In the genomic region with DNA sequence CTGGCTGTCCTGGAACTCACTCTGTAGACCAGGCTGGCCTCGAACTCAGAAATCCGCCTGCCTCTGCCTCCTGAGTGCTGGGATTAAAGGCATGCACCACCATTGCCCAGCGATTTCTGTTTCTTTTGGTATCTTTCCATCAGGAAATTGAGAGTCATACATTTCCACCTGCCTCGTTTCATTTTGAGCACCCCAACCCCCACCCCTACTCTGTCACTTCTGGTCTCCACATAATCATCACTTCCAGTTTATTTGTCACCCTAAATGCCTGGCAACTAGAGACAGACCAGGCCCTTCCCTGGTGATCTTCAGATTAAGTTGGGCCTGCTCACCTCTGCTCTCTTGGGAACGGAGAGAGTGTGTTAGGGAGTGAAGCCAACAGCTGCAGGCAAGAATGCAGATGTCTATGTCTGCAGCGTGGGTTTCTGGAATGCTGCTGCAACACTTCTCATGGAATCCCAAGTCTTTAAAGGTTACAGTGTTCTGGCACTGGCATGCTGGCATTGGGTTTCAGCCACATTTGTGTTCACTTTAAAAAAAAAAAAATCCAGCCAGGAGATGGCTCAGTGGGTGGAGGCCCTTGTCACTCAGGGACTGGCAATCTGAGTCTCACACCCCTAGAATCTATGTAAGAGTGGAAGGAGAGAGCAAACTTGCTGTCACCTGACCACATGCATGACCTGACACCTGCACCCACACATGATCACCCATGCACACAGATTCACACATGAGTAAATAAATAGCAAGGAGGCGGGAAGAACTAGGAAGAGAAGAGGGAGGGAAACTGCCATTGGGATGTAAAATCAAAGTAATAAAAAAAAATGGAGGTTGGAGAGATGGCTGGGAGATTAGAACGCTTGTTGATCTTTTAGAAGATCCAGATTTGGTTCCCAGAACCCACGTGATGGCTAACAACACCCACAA, we compare ENCODE assay signal across 15 mouse cellular contexts. TPM values are rescaled to one million over a fixed set of nuclear protein-coding genes. Genes with fewer than 3 reads are reported as not detected.
DNase-seq lines count a peak whose midpoint lies in the region; ATAC-seq and TF ChIP-seq lines count a peak whose summit lies in the region.
"Had no signal": no experiment of that assay in that cellular context is flagged by ENCODE, and none has a peak within 500 bp of the region (broad histone marks: within the 10 kb centered on the region; RNA-seq: fewer than 3 reads in every experiment).

No protein-coding gene starts in this region.

- H3K4me2 ChIP-seq in heart, embryonic 14.5 days (ENCODE audit: low read length): no peak overlapping the region
- no peak overlapping the region for H3K4me2 ChIP-seq in CH12.LX (ENCODE audit: insufficient read depth, low read depth, poor library complexity, severe bottlenecking)
- H3K4me2 ChIP-seq in embryonic facial prominence, embryonic 15.5 days (replicated peaks): no peak overlapping the region
- H3K4me2 ChIP-seq: liver, embryonic 11.5 days had no signal

- H3K9ac ChIP-seq in heart, embryonic 14.5 days (ENCODE audit: low read length): no peak overlapping the region
- no peak overlapping the region for H3K9ac ChIP-seq in CH12.LX (ENCODE audit: insufficient read depth, low read depth)
- H3K9ac ChIP-seq in embryonic facial prominence, embryonic 15.5 days: no peak overlapping the region
- H3K9ac ChIP-seq: forebrain, postnatal 0 days had no signal

- ATAC-seq in heart, embryonic 14.5 days (ENCODE audit: insufficient number of reproducible peaks, insufficient read depth, low FRiP score, low read depth): peak; percentile 50; the same call in 1 of the 2 replicates
- no peak for ATAC-seq in embryonic facial prominence, embryonic 15.5 days (ENCODE audit: insufficient number of reproducible peaks, low FRiP score, low TSS enrichment, low read depth)
- ATAC-seq: forebrain, postnatal 0 days; inflammation-experienced regulatory T-cells, adult 6 months had no signal

- no peaks in the 10 kb centered on the region for H3K27me3 ChIP-seq in heart, embryonic 14.5 days (ENCODE audit: control insufficient read depth, insufficient read depth, low read length)
- no peaks in the 10 kb centered on the region for H3K27me3 ChIP-seq in CH12.LX (replicated peaks)
- no peaks in the 10 kb centered on the region for H3K27me3 ChIP-seq in embryonic facial prominence, embryonic 15.5 days

- TF ChIP-seq RAD21 in CH12.LX (IDR thresholded peaks at IDR 0.05; ENCODE audit: low read depth, low read length): no peak

- WGBS in heart, embryonic 14.5 days: 54% methylated on average over 8 of the region's 9 CpGs
- WGBS in embryonic facial prominence, embryonic 15.5 days: 58% methylated on average over 9 of the region's 9 CpGs

- dilution Hi-C loops in CH12.LX (cut with MboI; ENCODE audit: extremely low pct_ligation_motif_present, extremely low pct_unique_long_range_greater_than_20kb, low sequenced_read_pairs): no loop called here

- in situ Hi-C loops in CH12.LX (cut with MboI; ENCODE audit: low pct_ligation_motif_present, low pct_unique_long_range_greater_than_20kb, low sequenced_read_pairs): no loop called here

- peak overlapping the region; percentile 46 to 49; a peak in 3 of 4 replicates for H3K27ac ChIP-seq in heart, embryonic 14.5 days (replicated peaks in 1 of 2; ENCODE audit: control insufficient read depth in 1 of 2, insufficient read depth in 1 of 2, low read depth in 2 of 2, low read length in 2 of 2)
- no peak overlapping the region for H3K27ac ChIP-seq in CH12.LX (ENCODE audit: insufficient read depth, low read depth)
- H3K27ac ChIP-seq in embryonic facial prominence, embryonic 15.5 days (replicated peaks): peak overlapping the region; percentile 25; the same call in 1 of the 2 replicates
- H3K27ac ChIP-seq: layer of hippocampus, adult 2 months; midbrain, embryonic 10.5 days had no signal

- H3K4me1 ChIP-seq in heart, embryonic 14.5 days (ENCODE audit: control insufficient read depth in 2 of 2, insufficient read depth in 2 of 2, low read length in 2 of 2): peaks cover 6 to 12% of the 10 kb centered on the region in 2 experiments
- peaks cover 12 to 24% of the 10 kb centered on the region in 2 experiments for H3K4me1 ChIP-seq in CH12.LX (ENCODE audit: control insufficient read depth in 1 of 2, insufficient read depth in 2 of 2)
- peaks cover 6% of the 10 kb centered on the region; the same call in 1 of the 2 replicates for H3K4me1 ChIP-seq in embryonic facial prominence, embryonic 15.5 days

- no peaks in the 10 kb centered on the region for H3K36me3 ChIP-seq in heart, embryonic 14.5 days (ENCODE audit: control insufficient read depth, insufficient read depth, low read length)
- H3K36me3 ChIP-seq in CH12.LX (replicated peaks in 1 of 2; ENCODE audit: control insufficient read depth in 1 of 2, insufficient read depth in 1 of 2, low read length in 1 of 2): no peaks in the 10 kb centered on the region
- no peaks in the 10 kb centered on the region for H3K36me3 ChIP-seq in embryonic facial prominence, embryonic 15.5 days
- H3K36me3 ChIP-seq: midbrain, embryonic 10.5 days had no signal

- TF ChIP-seq POLR2A in CH12.LX (IDR thresholded peaks at IDR 0.05; ENCODE audit: low read depth, low read length): no peak

- no peaks in the 10 kb centered on the region for H3K79me2 ChIP-seq in CH12.LX (replicated peaks; ENCODE audit: control insufficient read depth, extremely low read depth, insufficient read depth, poor library complexity, severe bottlenecking)

- peak; percentile 58 for TF ChIP-seq EP300 in CH12.LX (IDR thresholded peaks at IDR 0.05; ENCODE audit: low read length)

- TF ChIP-seq CTCF in CH12.LX (conservative IDR thresholded peaks at IDR 0.05 in 1 of 2, IDR thresholded peaks at IDR 0.05 in 1 of 2; ENCODE audit: low read depth in 2 of 2, low read length in 2 of 2): no peak

- no peak for DNase-seq in heart, adult 18-20 months
- DNase-seq in 3134 (ENCODE audit: extremely low read depth, insufficient read length, low spot score) (peak; percentile 73), CH12.LX (ENCODE audit: extremely low read depth) (peak; percentile 33)
- DNase-seq in layer of hippocampus, postnatal 10 days (ENCODE audit: low spot score in 2 of 2): no peak
- no peak for DNase-seq in frontal cortex, adult 2 months (ENCODE audit: extremely low spot score in 1 of 2, low spot score in 1 of 2)
- DNase-seq in layer of hippocampus, adult 8-10 months (ENCODE audit: low spot score in 2 of 2): no peak
- DNase-seq: cerebellum, postnatal 14 days; forebrain, postnatal 0 days; thymus, postnatal 4 days had no signal

- H3K4me3 ChIP-seq in heart, embryonic 14.5 days (ENCODE audit: control insufficient read depth in 1 of 2, insufficient read depth in 1 of 2, low read depth in 1 of 2, low read length in 2 of 2): no peak overlapping the region
- H3K4me3 ChIP-seq in CH12.LX (replicated peaks in 1 of 3; ENCODE audit: low read depth in 2 of 3, low read length in 2 of 3, poor library complexity in 1 of 3): no peak overlapping the region
- H3K4me3 ChIP-seq in embryonic facial prominence, embryonic 15.5 days (replicated peaks): no peak overlapping the region
- H3K4me3 ChIP-seq: layer of hippocampus, adult 2 months; midbrain, embryonic 10.5 days had no signal

- no peaks in the 10 kb centered on the region for H3K9me3 ChIP-seq in heart, embryonic 14.5 days (ENCODE audit: control insufficient read depth, low read length)
- H3K9me3 ChIP-seq in CH12.LX (replicated peaks; ENCODE audit: low read length): no peaks in the 10 kb centered on the region
- H3K9me3 ChIP-seq in embryonic facial prominence, embryonic 15.5 days (replicated peaks): no peaks in the 10 kb centered on the region
- H3K9me3 ChIP-seq: midbrain, embryonic 10.5 days had no signal

TF ChIP-seq in CH12.LX, 34 proteins besides CTCF, POLR2A, EP300 and RAD21:
- TF ChIP-seq CHD2 (IDR thresholded peaks at IDR 0.05; ENCODE audit: low read length): peak; percentile 60; the same call in 1 of the 2 replicates
- TF ChIP-seq MXI1 (IDR thresholded peaks at IDR 0.05; ENCODE audit: low read depth, low read length): peak; percentile 37; the same call in 1 of the 2 replicates
- TF ChIP-seq SIN3A (IDR thresholded peaks at IDR 0.05; ENCODE audit: low read length): 0 out of 2 replicates have a peak, but pooled peaks have one; percentile 53
- TF ChIP-seq ZNF384 (IDR thresholded peaks at IDR 0.05; ENCODE audit: low read depth, low read length): peak; percentile 63
- TF ChIP-seq BHLHE40 (IDR thresholded peaks at IDR 0.05; ENCODE audit: low read depth, low read length): peak; percentile 78
- 0 out of 2 replicates have a peak, but pooled peaks have one; percentile 21 for TF ChIP-seq IRF4 (IDR thresholded peaks at IDR 0.05; ENCODE audit: low read depth, low read length)
- no peak for TF ChIP-seq SMC3 (IDR thresholded peaks at IDR 0.05; ENCODE audit: low read depth, low read length)
- TF ChIP-seq ZMIZ1 (IDR thresholded peaks at IDR 0.05; ENCODE audit: low read depth, low read length): no peak

RNA-seq across cellular contexts. Expression of a gene that starts 5.7 kb away (rescaled TPM):
- polyA plus RNA-seq in heart, embryonic 14.5 days (2014; fragmentation: Nextera tagmentation; extraction: Ambion mirVana): 86.9 and 90.0 TPM in 2 replicates
- 10 to 100 TPM; 75.9 to 77.7 TPM for total RNA-seq in heart, adult 18-20 months (2021)
- total RNA-seq in CH12.LX (2012; rRNA removed) (37.6 and 42.5 TPM in 2 replicates), CH12.LX (2014; rRNA removed) (29.8 and 33.8 TPM in 2 replicates)
- polyA plus RNA-seq in CH12.LX (2012; ENCODE audit: insufficient read length, low read depth): 50.8 and 56.3 TPM in 2 replicates
- 93.3 and 102 TPM in 2 replicates for polyA plus RNA-seq in embryonic facial prominence, embryonic 15.5 days (2015; fragmentation: Nextera tagmentation; extraction: Ambion mirVana)
- total RNA-seq in layer of hippocampus, postnatal 10 days (2021): 100 to 1,000 TPM; 144 to 159 TPM
- 82.1 and 103 TPM in 2 replicates for polyA plus RNA-seq in frontal cortex, adult 2 months (2012; rRNA removed)
- 100 to 1,000 TPM; 142 to 161 (median 151) TPM for total RNA-seq in layer of hippocampus, adult 8-10 months (2022)

RNA-seq across cellular contexts. Expression of a gene that starts 29.4 kb away (rescaled TPM):
- polyA plus RNA-seq in heart, embryonic 14.5 days (2014; fragmentation: Nextera tagmentation; extraction: Ambion mirVana): 56.2 and 59.2 TPM in 2 replicates
- 10 to 100 TPM; 59.6 to 70.9 TPM for total RNA-seq in heart, adult 18-20 months (2021)
- 101 and 106 TPM in 2 replicates for total RNA-seq in CH12.LX (2012; rRNA removed)
- total RNA-seq in CH12.LX (2014; rRNA removed): 153 and 158 TPM in 2 replicates
- 123 and 124 TPM in 2 replicates for polyA plus RNA-seq in CH12.LX (2012; ENCODE audit: insufficient read length, low read depth)
- polyA plus RNA-seq in embryonic facial prominence, embryonic 15.5 days (2015; fragmentation: Nextera tagmentation; extraction: Ambion mirVana): 36.8 and 43.6 TPM in 2 replicates
- 10 to 100 TPM; 22.8 to 23.7 TPM for total RNA-seq in layer of hippocampus, postnatal 10 days (2021)
- 28.9 TPM in 2 replicates for polyA plus RNA-seq in frontal cortex, adult 2 months (2012; rRNA removed)
- total RNA-seq in layer of hippocampus, adult 8-10 months (2022): 10 to 100 TPM; 23.1 to 32.2 (median 27.4) TPM

Comparison
In these comparisons a context has a peak if more than half of its experiments do, and no peak if none do; other contexts are left out.
1. DNase-seq: peak in 3134 (single experiment) and CH12.LX (single experiment); none in heart, adult 18-20 months (0 of 2), layer of hippocampus, postnatal 10 days (0 of 2), frontal cortex, adult 2 months (0 of 2) and layer of hippocampus, adult 8-10 months (0 of 2).